Mouse (Mus musculus) CD4-positive, CD25-positive, alpha-beta regulatory T cell, adult 2 months (primary cell): ENCODE data around the gene Actl7a.

Experiments used
- DNase-seq: peaks from one replicate; pipeline ENCODE4 v3.0.0-alpha.2; 2012; ENCODE audit warnings: low read depth, low spot score

Actl7a gene

DNA sequence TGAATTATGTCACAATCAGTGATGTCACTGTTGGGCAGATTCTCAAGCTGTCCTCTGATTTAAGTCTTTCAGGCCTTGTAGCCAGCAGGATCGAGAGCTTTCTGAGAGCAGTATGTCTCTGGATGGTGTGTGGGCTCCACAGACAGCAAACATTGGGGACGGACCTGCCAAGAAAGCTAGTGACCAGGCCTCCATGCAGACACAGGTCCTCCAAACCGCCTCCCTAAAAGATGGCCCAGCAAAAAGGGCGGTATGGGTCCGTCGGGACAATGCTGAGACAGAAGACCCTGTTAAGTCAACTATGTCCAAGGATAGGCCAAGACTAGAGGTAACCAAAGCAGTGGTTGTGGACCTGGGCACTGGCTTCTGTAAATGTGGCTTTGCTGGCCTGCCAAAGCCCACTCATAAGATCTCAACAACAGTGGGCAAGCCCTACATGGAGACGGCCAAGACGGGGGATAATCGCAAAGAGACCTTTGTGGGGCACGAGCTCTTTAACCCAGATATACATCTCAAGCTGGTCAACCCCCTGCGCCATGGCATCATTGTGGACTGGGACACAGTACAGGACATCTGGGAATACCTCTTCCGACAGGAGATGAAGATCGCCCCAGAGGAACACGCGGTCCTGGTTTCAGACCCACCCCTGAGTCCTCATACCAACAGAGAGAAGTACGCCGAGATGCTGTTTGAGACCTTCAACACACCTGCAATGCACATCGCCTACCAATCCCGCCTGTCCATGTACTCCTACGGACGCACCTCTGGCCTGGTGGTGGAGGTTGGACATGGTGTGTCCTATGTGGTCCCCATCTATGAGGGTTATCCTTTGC is at the start of gene Actl7a:
Gene Actl7a (plus strand): TSS at position 51 of the 833 bp plus-strand sequence.
- no peak for DNase-seq

DNA sequence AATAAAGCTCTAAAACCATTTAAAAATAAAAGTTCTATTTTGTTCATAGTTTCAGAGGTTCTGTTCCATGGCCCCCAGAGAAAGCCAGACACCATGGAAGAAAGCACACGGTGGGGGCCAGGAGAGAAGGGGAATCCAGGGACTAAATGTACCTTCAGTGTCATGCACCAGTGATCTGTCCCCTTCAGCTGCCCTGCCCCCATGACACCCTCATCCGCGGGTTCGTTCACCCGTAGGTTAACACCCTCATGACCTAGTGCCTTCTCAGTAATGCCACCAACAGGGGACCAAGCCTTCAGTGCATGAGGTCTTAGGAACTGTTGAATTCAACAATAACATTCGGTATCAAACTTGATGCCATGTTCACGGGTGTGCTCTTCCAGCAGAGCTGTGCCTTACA is 46.8 kb upstream of the Actl7a start:
- no peak for DNase-seq

DNA sequence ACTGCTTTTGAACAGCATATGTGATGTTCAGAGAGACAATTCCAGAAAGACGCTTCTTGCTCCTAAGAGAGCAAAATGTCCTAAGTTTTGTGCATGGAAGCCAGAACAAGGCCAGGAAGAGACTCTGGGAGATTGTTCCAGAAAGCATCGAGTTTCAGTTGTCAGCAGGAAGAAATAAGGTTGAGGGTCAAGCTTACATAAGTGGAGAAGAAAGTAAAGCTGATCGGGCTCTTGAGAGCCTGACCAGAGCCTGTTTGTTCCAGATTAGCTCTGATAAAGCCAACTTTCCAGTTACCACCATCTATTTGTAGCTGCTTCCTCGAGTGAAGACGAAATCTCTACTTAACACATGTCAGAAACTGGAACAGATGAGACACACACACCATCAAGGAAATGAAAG is 44.5 kb upstream of the Actl7a start:
- no peak for DNase-seq

DNA sequence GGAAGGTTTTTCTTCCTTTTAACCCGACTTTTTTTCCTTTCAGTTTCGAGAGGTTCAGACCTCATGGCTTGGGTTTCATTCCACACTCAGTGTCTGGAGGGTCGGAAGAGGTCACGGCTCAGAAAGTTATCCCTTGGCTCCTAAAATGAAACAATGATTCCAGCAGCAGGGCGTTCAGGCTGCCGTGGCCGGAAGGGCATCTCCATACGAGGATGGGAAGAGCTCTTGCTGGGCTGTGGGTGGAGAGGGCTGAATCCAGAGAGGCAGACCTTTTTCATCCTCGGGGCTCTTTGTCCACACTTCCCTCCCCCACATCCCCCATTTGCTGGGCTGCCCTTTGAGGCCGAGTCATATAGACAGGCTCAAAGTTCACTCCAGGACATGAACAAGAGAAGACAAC is 41.0 kb upstream of the Actl7a start:
- DNase-seq: no peak

DNA sequence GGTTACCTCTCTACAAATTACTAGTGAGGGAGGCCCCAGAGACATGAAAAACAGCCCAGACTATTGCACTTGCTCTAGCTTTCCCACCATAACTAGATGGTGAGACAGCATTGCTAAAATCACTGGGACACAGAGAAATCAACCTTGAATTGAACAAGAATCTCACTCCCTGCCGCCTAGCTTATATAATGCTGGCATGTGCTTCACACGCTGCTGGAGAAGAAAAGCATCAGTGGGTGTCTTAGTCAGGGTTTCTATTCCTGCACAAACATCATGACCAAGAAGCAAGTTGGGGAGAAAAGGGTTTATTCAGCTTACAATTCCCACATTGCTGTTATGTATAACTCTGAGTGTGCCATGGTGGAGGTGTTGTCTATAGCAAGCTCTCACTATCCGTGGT is 30.1 kb upstream of the Actl7a start:
- DNase-seq: no peak

DNA sequence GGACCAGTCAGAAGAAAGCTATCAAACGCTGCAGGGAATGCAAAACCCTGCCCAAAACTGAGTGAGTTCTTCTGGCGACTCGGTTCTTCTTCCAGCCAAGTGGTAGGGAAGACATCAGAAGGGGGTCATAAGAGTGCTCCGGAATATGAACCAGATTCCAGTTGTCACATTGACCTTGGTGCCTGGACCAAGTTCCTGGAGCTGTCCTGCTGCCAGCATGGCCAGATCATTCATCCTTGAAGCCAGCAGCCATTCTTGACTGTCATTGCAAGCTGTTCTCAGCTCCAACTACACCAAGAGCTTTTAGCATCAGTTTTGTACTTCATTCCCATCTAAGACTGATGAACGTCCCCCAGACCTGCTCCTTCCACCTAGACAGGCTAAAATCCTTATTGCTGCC is 26.4 kb upstream of the Actl7a start:
- no peak for DNase-seq

DNA sequence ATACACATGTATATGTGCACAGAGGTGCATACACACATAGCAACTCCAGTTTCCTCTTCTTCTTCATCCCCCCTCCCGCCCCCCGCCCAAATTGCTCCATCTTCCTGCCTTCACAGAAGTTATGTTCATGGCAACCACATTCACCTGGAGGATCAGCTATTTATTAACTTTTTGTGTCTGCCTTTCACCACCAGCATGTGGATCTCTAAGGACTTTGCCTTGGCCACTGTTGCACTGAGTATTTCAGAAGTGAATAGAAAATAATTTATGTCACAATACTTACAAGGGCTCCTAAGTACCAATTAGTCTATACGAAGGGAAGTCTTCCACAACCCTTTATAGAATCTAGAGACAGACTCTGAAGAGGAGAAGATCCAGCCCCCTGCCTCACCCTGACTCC is 25.3 kb upstream of the Actl7a start:
- no peak for DNase-seq

DNA sequence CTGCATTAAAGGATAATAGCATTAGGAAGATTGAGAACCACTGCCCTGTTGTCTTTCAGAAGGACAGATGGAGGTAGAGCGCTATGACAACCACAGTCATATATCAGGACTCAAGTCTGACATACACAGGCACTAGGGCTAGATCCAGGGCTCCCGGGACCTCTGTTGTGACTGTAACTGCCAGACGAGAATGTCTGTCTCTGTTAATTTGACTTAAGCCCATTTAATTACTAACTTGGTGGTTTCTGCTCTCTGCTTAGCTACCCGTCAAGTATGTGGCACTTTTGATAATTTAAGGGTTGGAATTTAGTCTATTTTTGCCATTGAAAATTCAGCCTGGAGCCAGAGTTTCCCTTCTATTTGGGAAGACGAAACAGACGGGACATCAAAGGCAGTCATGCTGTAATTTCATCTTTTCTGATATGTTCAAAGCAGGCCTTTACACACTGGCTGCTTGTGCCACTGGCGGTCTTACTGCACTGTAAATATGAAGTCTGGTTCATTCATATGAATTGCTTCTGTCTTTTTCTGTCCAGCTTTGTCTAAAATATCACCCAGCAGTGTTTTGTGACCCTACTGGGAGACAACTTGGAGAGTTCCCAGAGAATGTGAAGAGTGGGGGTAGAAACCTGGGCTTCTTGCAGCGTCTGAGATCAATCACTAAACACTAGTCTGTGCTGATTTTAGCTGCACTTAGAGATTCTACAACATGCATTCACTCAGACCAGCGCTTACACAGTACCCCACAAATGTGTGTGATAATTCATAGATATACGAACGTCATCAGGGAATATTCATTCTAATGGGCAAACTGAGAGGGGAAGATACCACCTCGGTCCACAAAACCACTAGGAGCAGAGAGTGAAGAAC is 24.4 kb upstream of the Actl7a start:
- no peak for DNase-seq

DNA sequence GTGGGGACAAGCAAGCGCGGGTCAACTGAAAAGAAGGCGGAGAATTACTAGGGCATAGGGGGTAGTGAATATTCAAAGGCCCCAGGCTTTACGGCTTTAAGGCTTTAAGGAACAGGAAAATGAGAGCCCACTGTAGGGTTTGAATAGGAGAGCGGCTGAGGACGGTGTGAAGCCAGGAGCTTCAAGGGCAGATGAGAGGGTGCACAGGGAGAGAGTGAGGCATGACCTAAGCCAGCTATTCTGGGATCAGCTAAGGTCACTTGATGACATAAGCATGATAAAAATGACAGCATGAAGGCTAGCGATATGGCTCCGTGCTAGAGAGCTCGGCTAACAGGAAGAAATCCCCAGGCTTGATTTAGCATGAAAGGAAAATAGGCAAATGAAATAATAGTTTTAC is 23.8 kb upstream of the Actl7a start:
- DNase-seq: no peak

DNA sequence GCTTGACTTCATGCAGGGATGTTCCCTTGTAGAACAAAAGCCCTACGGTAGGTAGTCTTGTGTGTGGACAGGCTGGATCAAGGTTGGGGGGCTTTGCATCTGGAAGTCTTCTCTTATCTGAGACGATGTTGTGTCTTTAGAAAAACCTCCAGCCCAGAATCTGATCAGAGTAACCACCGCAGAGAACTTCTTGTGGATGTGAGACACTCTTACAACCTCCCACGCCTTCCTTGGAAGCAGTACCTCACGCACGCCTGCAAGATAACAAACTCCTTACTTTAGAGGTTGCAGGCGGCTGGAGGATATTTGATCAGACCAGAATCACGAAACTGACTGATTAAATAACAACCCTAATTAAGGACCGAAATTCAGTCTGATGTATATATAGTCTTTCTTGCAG is 22.8 kb upstream of the Actl7a start:
- DNase-seq: no peak

DNA sequence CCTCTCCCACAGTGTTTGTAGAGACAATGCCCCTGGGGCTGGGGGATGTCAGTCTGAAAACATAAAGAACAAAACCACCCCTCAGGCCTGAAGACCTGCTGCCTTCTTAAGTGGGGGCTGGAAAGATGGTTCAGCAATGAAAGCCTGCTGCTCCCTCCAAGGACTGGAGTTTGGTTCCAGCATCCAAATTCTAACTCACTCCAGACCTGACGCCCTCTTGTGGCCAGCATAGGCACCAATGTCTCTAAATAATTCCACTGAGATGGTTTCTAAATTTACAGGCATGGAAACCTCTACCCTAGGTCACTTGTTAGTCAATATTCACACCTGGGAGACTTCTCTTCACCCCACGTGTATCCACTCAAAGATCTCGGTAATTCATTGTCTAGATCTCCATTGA is 21.7 kb upstream of the Actl7a start:
- DNase-seq: peak; percentile 43

DNA sequence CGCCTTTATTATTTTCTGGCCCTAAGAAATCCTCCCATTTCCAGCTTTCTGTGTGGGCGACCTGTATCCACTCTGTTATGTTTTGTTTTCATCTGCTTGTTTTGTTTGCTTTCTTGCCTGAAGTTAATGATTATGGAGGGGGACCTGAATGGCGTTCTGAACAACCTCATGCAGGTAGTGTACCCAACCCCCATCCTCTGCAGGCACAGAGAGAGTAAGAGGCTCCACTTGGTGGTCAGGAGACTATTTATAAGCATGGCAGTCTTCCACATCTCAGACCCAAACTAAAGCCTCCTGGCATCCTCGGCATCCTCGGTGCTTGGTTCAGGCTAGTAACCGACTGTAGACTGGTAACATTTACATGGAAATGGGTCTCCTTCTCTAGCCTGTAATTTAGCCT is 20.9 kb upstream of the Actl7a start:
- no peak for DNase-seq

DNA sequence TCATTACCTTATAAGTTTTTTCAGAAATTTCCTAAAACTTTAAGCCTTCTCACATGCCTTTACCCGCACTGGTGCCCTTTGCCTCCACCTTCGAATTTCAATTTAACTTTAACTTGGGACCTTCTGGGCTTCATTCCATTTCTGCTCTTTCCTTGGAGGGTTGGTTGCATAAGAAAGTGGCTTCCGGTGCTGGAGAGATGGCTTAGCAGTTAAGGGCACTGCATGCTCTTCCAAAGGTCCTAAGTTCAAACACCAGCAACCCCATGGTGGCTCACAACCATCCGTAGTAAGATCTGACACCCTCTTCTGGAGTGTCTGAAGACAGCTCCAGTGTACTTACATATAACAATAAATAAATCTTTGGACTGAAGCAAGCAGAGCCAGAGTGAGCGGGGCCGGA is 20.0 kb upstream of the Actl7a start:
- no peak for DNase-seq

DNA sequence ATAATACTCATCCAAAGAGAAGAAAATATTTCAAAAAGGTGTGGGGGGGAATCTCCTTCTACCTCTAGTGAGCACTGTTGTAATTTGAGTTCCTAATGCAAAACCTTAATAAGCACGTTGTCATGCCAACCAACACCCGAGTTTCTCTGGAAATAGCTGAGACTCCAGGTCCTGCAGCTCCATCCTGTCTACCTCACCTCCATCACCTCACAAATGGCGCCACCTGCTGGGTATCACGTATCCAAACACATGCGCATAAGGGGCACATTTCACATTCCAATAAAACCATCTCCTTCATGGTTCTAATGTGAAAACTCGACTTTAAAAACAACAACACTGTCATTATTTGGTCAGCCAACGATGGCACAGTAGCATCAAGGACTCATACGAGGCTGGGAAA is 17.4 kb upstream of the Actl7a start:
- DNase-seq: peak; percentile 34

DNA sequence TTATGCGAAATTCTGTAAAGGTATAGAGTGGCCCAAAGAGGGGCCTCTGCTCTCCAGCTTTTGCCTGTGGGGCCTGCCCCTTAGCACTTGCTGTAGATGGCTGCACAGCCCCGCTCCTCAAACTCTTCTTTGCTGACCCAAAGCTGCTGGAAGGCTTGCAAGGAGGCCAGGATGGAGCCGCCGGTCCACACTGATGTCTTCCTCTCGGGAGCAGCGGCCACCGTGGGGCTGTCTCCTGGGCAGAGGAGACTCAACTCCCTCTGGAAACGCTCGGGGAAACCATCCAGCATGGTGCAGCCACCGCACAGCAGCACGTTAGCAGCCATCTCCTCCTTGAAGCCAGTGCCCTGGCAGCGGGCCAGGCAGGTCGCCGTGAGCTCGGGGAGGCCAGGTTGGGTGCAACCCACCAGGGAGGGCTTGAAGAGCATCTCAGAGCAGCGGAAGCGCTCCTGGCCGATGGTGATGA is 3.2 kb upstream of the Actl7a start, which contains the start of gene Gm26657:
Gene Gm26657 (plus strand): TSS at position 51 of the 466 bp plus-strand sequence.
- no peak for DNase-seq

DNA sequence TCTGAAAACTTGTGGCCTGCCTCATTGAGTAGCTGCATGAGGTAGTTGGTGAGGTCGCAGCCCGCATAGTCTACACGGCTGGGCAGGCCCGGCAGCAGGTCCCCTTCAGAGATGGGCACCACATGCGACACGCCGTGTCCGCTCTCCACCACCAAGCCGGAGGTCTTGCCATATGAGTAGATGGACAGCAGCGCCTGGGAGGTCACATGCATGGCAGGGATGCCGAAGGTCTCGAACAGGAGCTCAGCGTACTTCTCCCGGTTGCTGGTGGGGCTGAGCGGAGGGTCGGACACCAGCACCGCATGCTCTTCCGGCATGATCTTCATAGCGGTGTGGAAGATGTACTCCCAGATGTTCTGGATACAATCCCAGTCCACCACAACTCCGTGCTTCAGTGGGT is 2.6 kb upstream of the Actl7a start:
- DNase-seq: no peak

DNA sequence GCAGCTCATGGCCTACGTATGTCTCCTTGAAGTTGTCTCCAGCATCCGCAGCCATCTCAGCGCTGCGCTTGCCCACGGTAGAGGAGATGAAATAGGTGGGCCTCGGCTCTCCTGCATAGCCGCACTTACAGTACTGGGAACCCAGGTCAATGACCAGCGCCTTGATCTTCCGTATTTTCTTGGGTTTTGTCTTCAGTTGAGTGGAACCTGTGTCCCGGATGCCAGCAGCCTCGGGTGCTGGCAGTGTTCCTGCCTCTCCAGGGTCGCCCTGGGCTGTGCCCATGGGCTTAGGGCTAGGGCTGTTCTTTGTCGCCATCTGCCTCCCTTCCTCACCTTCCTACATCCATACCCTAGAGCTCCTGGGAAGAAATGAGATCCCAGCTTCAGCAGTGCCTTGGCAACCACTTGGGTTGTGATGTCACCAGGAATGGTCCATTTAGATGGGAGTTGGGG is 2.1 kb upstream of the Actl7a start, which contains the start of gene Actl7b:
Gene Actl7b (minus strand): TSS at position 403 of the 453 bp plus-strand sequence.
- DNase-seq: no peak

DNA sequence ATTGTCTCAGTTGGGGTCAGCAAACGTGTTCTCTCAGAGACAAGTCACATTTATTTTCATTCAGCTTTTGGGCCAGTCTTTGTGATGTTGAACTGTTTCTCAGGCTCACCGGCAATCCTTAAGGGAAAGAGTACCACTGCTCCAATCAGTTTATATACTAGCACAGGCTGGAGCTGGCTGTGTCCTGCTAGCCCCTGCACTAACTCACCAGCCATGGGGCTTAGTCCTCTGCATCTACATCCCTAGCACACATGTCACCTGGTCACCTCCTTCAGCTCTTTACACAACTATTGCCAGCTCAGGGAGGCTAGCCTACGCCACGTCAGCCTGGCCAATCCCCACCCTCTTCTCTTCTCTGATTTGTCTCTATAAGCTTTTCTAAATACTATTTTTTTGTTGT is 515 bp upstream of the Actl7a start:
- DNase-seq: no peak

DNA sequence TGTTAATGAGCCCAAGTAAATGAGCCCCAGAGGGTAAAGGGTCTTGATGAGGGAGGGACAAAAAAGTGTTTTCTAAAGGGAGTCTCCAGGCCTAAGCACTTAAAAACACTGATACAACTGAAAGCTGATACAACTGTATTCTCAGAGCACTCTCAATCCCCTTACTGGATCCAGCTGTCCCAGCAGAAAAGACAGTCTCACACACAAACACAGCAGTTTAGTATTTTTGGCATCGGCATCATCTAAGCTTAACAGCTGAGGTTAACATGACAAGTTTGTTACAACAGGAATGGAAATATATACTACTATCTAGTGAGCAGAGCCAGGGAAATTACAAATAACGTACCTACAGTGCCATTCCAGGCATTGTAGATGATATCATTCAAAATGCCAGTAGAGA is 3.1 kb downstream of the Actl7a start:
- no peak for DNase-seq

DNA sequence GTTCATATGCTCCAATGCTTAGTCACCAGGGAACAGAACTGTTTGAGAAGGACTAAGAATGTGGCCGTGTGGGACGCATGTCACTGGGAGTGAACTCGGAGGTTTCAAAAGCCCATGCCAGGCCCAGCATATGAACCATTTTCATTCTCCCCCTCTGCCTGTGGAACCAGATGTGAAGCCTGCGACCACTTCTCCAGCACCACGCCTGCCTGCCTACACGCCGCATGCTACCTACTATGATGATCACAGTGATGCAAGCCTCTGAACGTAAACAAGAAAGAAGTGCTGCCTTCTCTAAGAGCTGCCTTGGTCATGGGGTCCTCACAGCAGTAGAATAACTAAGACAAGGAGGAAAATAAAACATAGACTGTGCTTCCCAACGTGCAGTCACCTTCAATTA is 4.2 kb downstream of the Actl7a start:
- no peak for DNase-seq

DNA sequence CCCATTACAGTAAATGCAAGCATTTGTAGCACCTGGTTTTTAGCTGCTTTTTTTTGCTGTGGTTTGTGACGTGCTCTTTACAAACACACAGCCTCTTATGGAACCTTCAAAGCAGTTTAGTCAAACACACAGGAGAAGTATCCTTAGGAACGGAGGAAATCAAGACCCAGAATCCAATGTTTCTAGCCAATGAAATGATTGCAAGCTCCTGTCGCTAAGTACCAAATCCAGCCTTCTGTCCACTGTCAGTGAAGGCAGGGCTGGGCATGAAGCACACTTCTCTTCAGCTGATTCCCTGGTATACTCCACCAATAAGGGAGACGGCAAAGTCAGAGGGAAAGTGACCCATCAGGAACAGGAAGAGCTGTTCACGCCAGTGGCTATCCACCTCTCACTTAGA is 12.8 kb downstream of the Actl7a start:
- no peak for DNase-seq

DNA sequence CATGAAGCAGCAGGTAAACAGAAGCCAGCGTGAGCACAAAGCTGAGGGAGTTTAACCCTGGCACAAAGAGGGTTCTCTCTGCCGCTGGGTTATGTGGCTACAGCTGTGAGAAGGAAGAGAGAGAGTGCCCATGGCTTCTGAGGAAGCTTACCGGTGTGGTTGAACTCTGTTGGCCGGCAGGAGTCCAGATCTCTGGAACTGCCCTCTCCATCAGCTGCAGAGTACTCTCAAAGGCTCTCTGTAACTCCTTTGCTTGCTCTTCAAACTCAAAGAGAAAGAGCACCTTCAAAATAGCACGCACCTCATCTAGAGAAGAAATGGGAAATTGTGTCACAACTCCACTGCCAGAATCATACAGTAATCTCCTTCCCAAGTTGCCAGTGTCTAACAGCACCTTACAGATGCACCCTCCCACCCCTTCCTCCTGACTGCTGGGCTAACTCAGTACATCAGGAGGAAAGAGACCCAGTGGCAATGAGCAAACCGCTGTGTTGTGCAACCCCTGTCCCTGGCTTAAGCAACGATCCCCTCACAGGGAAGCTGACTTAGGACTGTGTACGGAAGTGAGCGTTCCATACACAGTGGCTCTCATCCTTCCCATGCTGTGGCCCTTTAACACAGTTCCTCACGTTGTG is 13.9 kb downstream of the Actl7a start:
- DNase-seq: no peak
